Mouse (Mus musculus) frontal cortex, adult (tissue): ENCODE measurements at regions not wholly inside any gene's neighbourhood (a gene's known extent, or its start where the extent isn't known, plus 50 kb on each side); places are given as distances from the start of the nearest gene placed in this dataset.
A peak's percentile ranks its signal among the peaks of the same experiment; 100 is the strongest.
"Not testable (repeated sequence)": the region's sequence is repeated elsewhere in the genome, so short reads cannot be mapped to it uniquely, and the experiment has no call there.

Source experiments
- ATAC-seq: cut with Nextera tagmentation; 2 replicates; pipeline ENCODE4 v1.9.2; 2017; ENCODE audit warnings: mild to moderate bottlenecking, moderate library complexity, mixed read lengths; ENCODE audit not compliant: low TSS enrichment

GRCm38 (mm10) chr11:7705312-7705764, 491.6 kb upstream of the Igfbp3 start:
- ATAC-seq, result peak; percentile 99

GRCm38 (mm10) chr11:7697591-7697990, 483.9 kb upstream of the Igfbp3 start:
- ATAC-seq, result no peak

GRCm38 (mm10) chr11:7689701-7690100, 476.0 kb upstream of the Igfbp3 start:
- ATAC-seq, result not testable (repeated sequence)

DNA sequence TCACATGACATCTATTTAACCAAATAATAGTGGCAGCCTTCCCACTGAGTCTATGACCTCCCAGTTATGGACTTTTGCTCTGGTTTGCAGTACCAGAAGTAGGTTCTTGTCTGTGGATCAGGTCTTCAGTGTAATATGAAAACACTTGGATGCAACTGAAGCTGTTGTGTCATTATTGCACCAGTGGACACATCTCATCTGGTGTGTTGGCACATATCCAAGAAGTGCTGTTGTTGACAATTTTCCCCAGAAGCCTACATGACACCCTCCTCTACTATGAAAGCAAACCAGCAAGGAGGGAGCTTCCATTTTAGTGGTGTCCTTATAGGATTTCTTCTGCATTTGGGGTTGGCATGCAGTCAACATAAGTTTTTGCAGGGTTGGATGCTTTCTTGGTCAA, 459.1 kb upstream of the Igfbp3 start:
- no peak for ATAC-seq

DNA sequence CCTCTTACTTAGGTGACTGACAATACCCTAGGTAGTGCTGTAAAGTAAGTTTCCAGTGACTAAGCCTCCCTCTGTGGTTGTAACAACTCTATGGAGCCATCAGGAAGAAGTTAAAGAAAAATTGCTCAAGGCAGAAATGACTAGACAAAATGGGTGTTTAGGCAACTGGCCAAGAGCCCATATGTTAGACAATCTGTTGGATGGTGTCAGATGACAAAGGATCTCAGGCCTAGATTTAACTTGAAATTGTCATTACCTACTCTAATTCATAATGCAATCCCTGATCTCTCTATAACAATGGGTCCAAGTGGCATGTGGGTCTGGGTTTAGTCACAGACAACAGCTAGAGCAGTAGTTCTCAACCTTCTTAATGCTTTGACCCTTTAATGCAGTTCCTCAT, 416.9 kb upstream of the Igfbp3 start:
- ATAC-seq, result no peak

GRCm38 (mm10) chr11:7625256-7625655, 411.5 kb upstream of the Igfbp3 start:
- ATAC-seq, result peak; percentile 93

DNA sequence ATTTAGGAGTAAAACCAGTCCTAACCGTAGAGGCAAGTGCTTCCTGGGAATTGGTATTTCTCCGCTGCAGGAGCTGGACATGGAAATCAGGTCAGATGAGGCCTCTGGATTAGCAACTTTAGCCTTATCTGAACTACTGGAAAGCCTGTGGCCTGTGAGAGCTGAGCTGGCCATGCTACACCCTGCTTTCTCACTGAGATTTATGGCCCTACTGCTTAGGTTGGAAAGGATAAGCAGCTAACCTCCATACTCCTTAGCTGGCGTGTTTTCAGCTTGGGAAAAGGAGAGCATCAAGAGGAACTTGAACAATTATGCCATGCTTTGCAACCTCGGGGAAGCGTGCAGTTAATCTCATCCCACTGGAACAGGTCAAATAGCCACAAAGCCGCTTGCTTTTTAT, 406.6 kb upstream of the Igfbp3 start:
- ATAC-seq, result no peak

DNA sequence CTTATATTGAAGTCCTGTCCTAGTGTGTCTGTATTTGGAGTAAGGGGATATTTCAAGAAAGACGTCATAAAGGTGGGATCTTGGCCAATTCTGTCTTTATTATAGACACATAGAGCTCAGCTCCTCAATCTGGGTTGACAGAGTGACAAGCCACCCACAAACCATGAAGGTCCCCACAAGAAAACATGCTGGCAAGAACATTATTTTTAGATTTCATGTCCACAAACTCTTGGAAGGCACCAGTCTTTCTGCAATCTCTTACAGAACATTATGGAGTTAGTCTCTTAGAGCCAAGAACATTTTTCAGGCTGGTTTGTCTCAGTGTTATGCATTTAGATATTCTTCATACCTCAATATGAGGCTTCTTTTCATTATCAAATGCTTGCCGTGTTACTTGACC, 397.0 kb upstream of the Igfbp3 start:
- ATAC-seq, result peak; percentile 92

- no peak for ATAC-seq
Observed at GRCm38 (mm10) chr11:7609921-7610320, 396.2 kb upstream of the Igfbp3 start.

- ATAC-seq, result no peak
Observed at GRCm38 (mm10) chr11:7606652-7607051, 392.9 kb upstream of the Igfbp3 start.

GRCm38 (mm10) chr11:7592010-7592409, 378.3 kb upstream of the Igfbp3 start:
- no peak for ATAC-seq

DNA sequence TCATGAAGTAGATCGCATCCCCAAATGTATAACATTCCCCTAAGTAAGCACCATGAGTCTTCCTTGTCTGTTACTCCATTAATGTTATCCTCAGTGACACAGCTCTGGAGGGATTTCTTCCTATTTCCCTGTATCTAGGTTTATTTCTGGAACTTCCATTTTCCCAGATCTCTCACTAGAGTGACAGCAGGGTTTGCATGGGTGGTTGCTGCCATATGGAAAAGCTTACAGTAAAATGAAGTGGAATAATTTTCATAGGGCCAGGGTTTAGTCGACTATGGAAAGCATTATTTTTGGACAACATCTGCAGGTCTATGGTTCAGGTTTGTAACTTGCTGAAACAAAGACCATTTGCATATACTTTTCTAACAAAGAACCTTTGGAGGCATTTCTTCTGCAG, 369.6 kb upstream of the Igfbp3 start:
- peak; percentile 94 for ATAC-seq

- no peak; the same call in 1 of the 2 replicates for ATAC-seq
Observed at GRCm38 (mm10) chr11:7568484-7568883, 354.8 kb upstream of the Igfbp3 start.

GRCm38 (mm10) chr11:7562029-7562428, 348.3 kb upstream of the Igfbp3 start:
- no peak for ATAC-seq

GRCm38 (mm10) chr11:7561437-7561836, 347.7 kb upstream of the Igfbp3 start:
- ATAC-seq, result no peak

DNA sequence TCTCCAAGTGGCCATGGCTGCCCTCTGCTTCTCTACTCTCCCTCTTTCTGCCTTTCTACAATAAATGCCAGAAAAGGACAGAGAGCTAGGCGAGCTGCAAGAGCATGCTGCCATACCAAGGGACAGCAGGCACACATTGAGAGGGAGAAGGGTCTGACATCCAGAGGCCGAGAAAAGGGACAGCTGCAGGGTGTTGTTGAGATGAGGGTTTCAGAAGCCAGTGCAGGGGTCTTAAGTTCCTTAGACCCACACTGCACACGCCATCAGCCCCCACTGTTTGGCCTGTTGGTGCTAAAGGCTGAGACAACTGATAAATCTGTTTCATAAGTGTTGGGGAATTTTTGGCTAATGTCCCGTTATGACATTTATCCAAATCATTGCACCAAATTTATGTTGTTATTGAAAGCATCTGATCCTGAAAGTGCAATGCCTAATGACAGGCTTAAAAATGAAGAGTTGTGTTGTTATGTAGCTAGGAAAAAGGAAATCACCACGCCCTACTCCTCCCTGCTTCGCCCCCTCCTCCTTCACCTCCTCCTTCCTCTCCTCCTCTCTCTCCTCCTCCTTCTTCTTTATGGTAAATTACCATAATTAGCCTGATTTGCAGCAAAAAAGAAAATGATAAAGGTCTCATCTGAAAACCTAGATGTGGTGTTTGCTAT, 342.0 kb upstream of the Igfbp3 start:
- ATAC-seq, result no peak

DNA sequence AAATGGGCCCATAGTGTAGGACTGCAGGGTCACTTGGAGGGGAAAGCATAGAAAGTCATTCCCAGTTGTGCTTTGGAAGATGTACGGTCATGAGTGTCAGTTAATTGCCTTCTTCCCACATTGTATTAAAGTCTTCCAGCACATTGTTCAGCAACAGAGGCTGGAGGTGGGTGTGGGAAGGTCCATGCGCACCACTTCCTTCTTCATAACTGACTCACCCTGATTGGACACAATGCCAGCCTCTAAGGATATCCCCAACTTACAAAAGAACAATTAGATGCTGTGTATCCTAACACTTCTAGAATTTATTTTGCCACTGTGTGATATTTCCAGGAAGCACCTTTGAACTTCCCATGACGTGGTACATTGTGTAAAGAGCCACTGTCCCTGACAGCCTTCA, 338.4 kb upstream of the Igfbp3 start:
- no peak for ATAC-seq

GRCm38 (mm10) chr11:7547796-7548195, 334.1 kb upstream of the Igfbp3 start:
- ATAC-seq, result no peak

DNA sequence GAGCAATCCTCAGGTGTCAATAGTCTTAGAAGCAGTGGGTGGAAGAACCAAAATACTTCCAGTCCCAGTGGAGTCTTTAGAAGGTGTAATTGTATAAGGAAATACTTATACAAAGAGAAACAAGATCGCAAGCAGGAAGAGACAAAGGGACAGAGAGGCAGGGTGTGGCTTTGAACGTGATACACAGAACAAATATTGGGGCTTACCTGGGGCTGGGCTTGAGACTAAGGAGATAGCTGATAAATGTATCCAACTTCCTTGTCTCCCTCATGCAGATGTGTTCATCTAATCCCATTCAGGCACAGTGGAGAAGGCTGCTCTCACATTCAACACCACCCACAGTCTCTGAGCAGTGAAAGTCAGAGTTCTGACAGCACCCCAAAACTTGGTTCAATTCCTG, 331.9 kb upstream of the Igfbp3 start:
- ATAC-seq, result peak; percentile 80

- ATAC-seq, result no peak
Observed at GRCm38 (mm10) chr11:7534590-7534989, 320.9 kb upstream of the Igfbp3 start.

DNA sequence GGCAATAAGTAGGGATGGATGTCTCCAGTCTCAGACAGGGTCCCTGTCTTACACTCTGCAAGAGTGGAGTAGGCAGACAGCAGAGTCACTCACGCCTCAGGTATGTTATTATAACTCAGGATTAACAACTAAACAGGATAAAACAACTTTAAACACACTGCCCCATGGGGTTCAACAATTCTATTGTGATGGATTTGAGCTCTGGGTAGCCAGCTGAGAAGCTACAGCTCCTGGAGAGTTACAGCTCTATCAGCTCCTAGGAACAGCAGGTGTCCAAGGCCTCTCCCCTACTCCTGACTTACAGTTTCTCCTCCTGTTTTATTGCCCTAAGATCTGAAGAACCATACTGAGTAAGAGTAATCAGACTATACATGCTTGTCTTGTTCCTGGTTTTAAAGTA, 319.6 kb upstream of the Igfbp3 start:
- no peak for ATAC-seq

DNA sequence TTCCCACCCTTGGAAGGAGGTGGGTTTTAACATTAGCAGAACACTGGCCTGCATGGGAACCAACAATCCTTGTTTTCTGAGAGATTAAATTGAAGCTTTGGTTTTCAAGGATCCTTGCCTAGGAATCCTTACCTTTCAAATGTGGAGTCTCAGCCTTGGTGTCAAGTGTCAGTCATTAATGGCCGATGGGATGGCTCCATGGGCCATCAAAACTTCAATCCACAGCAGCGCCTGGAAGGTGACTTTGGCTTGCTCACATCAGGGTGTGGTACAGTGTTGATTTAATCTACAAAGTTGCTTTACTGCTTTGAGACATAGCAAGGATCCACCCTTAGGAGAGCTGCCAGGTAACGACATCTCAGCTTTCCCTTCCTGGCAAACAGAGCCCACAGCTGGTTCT, 318.1 kb upstream of the Igfbp3 start:
- ATAC-seq, result no peak

- no peak for ATAC-seq
Observed at GRCm38 (mm10) chr11:7530482-7531148, 316.9 kb upstream of the Igfbp3 start.

- no peak for ATAC-seq
Observed at GRCm38 (mm10) chr11:7519556-7519955, 305.8 kb upstream of the Igfbp3 start.
